Mouse (Mus musculus) lung, embryonic 15.5 days (tissue): ENCODE measurements around the gene Phf13. TPM values are rescaled to one million over a fixed set of nuclear protein-coding genes. Genes with fewer than 3 reads are reported as not detected.
A peak's percentile ranks its signal among the peaks of the same experiment; 100 is the strongest.

ENCODE experiments used
- ATAC-seq: fragments of 200-750 bp; cut with Nextera tagmentation; 2 replicates; pipeline ENCODE4 v1.8.0; 2017; ENCODE audit warnings: moderate number of reproducible peaks, borderline replicate concordance; ENCODE audit not compliant: low FRiP score, low TSS enrichment; ENCODE audit errors: extremely low read depth
- H3K27ac ChIP-seq: fragments of 300-500 bp; sonication (generic); 2 replicates; pipeline ENCODE4 v1.5.1; 2015; ENCODE audit warnings: moderate library complexity, mild to moderate bottlenecking, inconsistent platforms
- H3K27me3 ChIP-seq: fragments of 300-500 bp; sonication (generic); 2 replicates; pipeline ENCODE4 v1.6.1; 2015; ENCODE audit warnings: inconsistent platforms
- H3K36me3 ChIP-seq: fragments of 300-500 bp; sonication (generic); 2 replicates; pipeline ENCODE4 v1.6.1; 2015; ENCODE audit warnings: inconsistent platforms
- H3K4me1 ChIP-seq: fragments of 300-500 bp; sonication (generic); 2 replicates; pipeline ENCODE4 v1.6.1; 2015; ENCODE audit warnings: inconsistent platforms
- H3K4me2 ChIP-seq: fragments of 300-500 bp; sonication (generic); 2 replicates; pipeline ENCODE4 v1.6.1; 2015; ENCODE audit warnings: inconsistent platforms, mild to moderate bottlenecking, moderate library complexity
- H3K4me3 ChIP-seq: fragments of 300-500 bp; sonication (generic); 2 replicates; pipeline ENCODE4 v1.5.1; 2015; ENCODE audit warnings: mild to moderate bottlenecking, inconsistent platforms
- H3K9ac ChIP-seq: fragments of 300-500 bp; sonication (generic); 2 replicates; pipeline ENCODE4 v1.6.1; 2015; ENCODE audit warnings: inconsistent platforms
- H3K9me3 ChIP-seq: fragments of 300-500 bp; sonication (generic); 2 replicates; pipeline ENCODE4 v1.6.1; 2016; ENCODE audit warnings: inconsistent platforms
- WGBS: fragments of 180-500 bp; shearing (Covaris S2); methylation state at CpG from one replicate; pipeline ENCODE4 v1.1.7; 2015; 5-methylcytosine and 5-hydroxymethylcytosine counted together
- polyA plus RNA-seq: library from polyadenylated mRNA; unstranded; fragments of >200 nt; fragmentation: Nextera tagmentation; extraction: Ambion mirVana; gene quantifications from 2 replicates; pipeline ENCODE4 v1.2.1, GENCODE M21; 2015

Gene Phf13
- polyA plus RNA-seq, 1 experiment from 2014 or later, result 28.5 TPM

- 58% methylated on average over 15 of the region's 15 CpGs for WGBS
- Histone ChIP-seq H3K9ac (peak overlapping the region; percentile 50; the same call in 1 of the 2 replicates), H3K27me3 (no peaks in the 10 kb centered on the region)
Measured at GRCm38 (mm10) chr4:152028456-152028855, 32.4 kb upstream of the Phf13 start.

GRCm38 (mm10) chr4:152027524-152027923, 31.5 kb upstream of the Phf13 start, which contains the start of gene Zbtb48:
Gene Zbtb48, minus strand, starts transcription at chr4:152027671.
- peaks cover 16% of the 10 kb centered on the region for H3K36me3 ChIP-seq
- under 1% methylated on average over 35 of the region's 35 CpGs for WGBS
- peaks cover 45% of the 10 kb centered on the region for H3K4me1 ChIP-seq
- peak within 1 kb of the TSS; percentile 70 for H3K27ac ChIP-seq
- H3K27me3 ChIP-seq, result no peaks in the 10 kb centered on the region
- H3K4me3 ChIP-seq, result peak within 1 kb of the TSS; percentile 90
- ATAC-seq, result peak; percentile 98
- H3K9me3 ChIP-seq, result no peaks in the 10 kb centered on the region
- peak within 1 kb of the TSS; percentile 94 for H3K4me2 ChIP-seq
- H3K9ac ChIP-seq, result peak within 1 kb of the TSS; percentile 85

More at GRCm38 (mm10) chr4:152028456-152028855, 32.4 kb upstream of the Phf13 start:
- Histone ChIP-seq H3K4me3 (peak overlapping the region; percentile 90), H3K27ac (no peak overlapping the region), H3K9me3 (no peaks in the 10 kb centered on the region), H3K36me3 (peaks cover 7% of the 10 kb centered on the region), H3K4me2 (peak overlapping the region; percentile 94), H3K4me1 (peaks cover 43% of the 10 kb centered on the region)
- ATAC-seq, result no peak

- peaks cover 45% of the 10 kb centered on the region for H3K4me1 ChIP-seq
- peak overlapping the region; percentile 70 for H3K27ac ChIP-seq
- H3K36me3 ChIP-seq, result peaks cover 21% of the 10 kb centered on the region
- no peaks in the 10 kb centered on the region for H3K9me3 ChIP-seq
- peak overlapping the region; percentile 94 for H3K4me2 ChIP-seq
- ATAC-seq, result peak; percentile 53
- H3K9ac ChIP-seq, result peak overlapping the region; percentile 85
- no peaks in the 10 kb centered on the region for H3K27me3 ChIP-seq
- WGBS, result 2% methylated on average over 41 of the region's 41 CpGs
- peak overlapping the region; percentile 90 for H3K4me3 ChIP-seq
Measured at GRCm38 (mm10) chr4:152026751-152027508, 30.9 kb upstream of the Phf13 start.

- 83% methylated on average over 11 of the region's 11 CpGs for WGBS
- no peak for ATAC-seq
- no peaks in the 10 kb centered on the region for H3K27me3 ChIP-seq
- H3K9me3 ChIP-seq, result no peaks in the 10 kb centered on the region
- H3K4me3 ChIP-seq, result no peak overlapping the region
- peaks cover 45% of the 10 kb centered on the region for H3K4me1 ChIP-seq
- H3K4me2 ChIP-seq, result no peak overlapping the region
- peaks cover 45% of the 10 kb centered on the region for H3K36me3 ChIP-seq
- H3K9ac ChIP-seq, result no peak overlapping the region
- no peak overlapping the region for H3K27ac ChIP-seq
Measured at GRCm38 (mm10) chr4:152024525-152024924, 28.5 kb upstream of the Phf13 start.

DNA sequence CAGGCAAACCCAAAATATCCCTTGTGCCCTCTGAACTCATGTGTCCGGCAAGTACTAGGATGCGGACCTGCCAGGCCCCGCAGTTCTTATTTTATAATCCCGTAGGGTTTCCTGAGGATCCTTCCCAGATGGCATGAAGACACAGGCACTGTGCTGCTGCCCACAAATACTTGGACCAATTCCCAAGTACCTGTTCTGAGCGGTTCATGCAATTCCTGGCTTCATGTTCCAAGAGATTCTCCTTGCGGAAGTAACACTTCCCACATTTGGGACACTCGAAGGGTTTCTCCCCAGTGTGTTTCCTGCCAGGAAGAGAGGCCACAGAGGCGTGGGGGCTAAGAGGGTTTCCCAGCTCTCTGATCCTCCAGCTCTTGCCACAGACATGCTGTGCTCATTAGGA, 26.4 kb upstream of the Phf13 start:
- Histone ChIP-seq H3K27me3 (no peaks in the 10 kb centered on the region), H3K9ac (no peak overlapping the region), H3K4me3 (no peak overlapping the region), H3K4me1 (peaks cover 33% of the 10 kb centered on the region), H3K4me2 (no peak overlapping the region), H3K9me3 (no peaks in the 10 kb centered on the region), H3K36me3 (peaks cover 59% of the 10 kb centered on the region), H3K27ac (no peak overlapping the region)
- 84% methylated on average over 8 of the region's 8 CpGs for WGBS
- no peak for ATAC-seq

- Histone ChIP-seq H3K36me3 (peaks cover 61% of the 10 kb centered on the region), H3K27me3 (no peaks in the 10 kb centered on the region), H3K27ac (peak overlapping the region; percentile 24; the same call in 1 of the 2 replicates), H3K9ac (no peak overlapping the region), H3K4me1 (peaks cover 30% of the 10 kb centered on the region), H3K4me2 (no peak overlapping the region), H3K4me3 (no peak overlapping the region), H3K9me3 (no peaks in the 10 kb centered on the region)
- no peak for ATAC-seq
- WGBS, result 71% methylated on average over 12 of the region's 12 CpGs
Measured at GRCm38 (mm10) chr4:152021568-152022097, 25.6 kb upstream of the Phf13 start.

- no peaks in the 10 kb centered on the region for H3K27me3 ChIP-seq
- H3K27ac ChIP-seq, result no peak overlapping the region
- H3K36me3 ChIP-seq, result peaks cover 77% of the 10 kb centered on the region
- H3K9ac ChIP-seq, result no peak overlapping the region
- no peak overlapping the region for H3K4me2 ChIP-seq
- ATAC-seq, result no peak
- H3K4me3 ChIP-seq, result no peak overlapping the region
- no peaks in the 10 kb centered on the region for H3K9me3 ChIP-seq
- H3K4me1 ChIP-seq, result peaks cover 14% of the 10 kb centered on the region
- 91% methylated on average over 21 of the region's 21 CpGs for WGBS
Measured at GRCm38 (mm10) chr4:152020024-152020423, 24.0 kb upstream of the Phf13 start.

- Histone ChIP-seq H3K27me3 (no peaks in the 10 kb centered on the region), H3K9ac (no peak overlapping the region), H3K27ac (no peak overlapping the region), H3K4me1 (peaks cover 5% of the 10 kb centered on the region; the same call in 1 of the 2 replicates), H3K36me3 (peaks cover 83% of the 10 kb centered on the region), H3K4me3 (no peak overlapping the region), H3K9me3 (no peaks in the 10 kb centered on the region), H3K4me2 (no peak overlapping the region)
- no peak for ATAC-seq
- 76% methylated on average over 6 of the region's 6 CpGs for WGBS
Measured at GRCm38 (mm10) chr4:152019073-152019472, 23.0 kb upstream of the Phf13 start.

DNA sequence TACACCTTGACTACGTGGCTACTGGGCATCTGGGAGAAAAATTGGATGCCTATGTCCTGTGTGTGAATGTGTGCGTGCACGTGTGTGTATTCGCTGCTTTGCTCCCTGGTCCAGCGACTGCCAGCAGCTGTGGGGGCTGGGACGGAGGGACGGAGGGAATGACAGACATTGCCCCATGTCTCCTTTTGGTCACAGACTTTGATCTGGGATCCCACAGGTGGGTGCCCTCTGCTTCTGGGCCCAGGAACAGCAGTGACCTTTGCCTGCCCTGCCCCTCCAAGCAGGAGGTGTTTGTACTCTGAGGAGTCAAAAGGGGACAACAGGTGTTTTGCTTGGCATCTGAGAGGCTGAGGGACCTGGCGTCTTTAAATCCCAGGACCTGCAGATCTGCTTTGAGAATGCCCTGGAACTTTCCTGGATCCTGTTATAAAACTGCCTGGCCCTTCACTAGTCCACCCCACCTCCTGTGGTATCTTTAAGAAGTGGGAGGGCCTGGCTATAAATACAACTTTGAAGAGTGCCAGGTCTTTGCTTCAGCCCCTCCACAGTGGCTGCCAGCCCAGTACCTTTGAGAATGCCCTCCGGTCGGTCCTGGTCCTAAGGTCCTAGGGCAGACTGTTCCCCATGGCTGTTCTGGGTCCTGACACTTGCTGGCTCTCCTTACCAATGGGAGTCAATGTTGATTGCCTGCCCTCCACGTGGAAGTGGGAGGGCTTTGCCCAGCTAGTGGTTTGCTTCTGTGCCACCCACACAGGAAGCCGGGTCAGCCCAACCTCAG, 17.2 kb upstream of the Phf13 start:
- no peak overlapping the region for H3K9ac ChIP-seq
- no peaks in the 10 kb centered on the region for H3K27me3 ChIP-seq
- peaks cover 46% of the 10 kb centered on the region for H3K36me3 ChIP-seq
- H3K4me1 ChIP-seq, result peaks cover 32% of the 10 kb centered on the region
- H3K4me3 ChIP-seq, result no peak overlapping the region
- no peak overlapping the region for H3K27ac ChIP-seq
- no peaks in the 10 kb centered on the region for H3K9me3 ChIP-seq
- ATAC-seq, result no peak
- H3K4me2 ChIP-seq, result no peak overlapping the region
- 82% methylated on average over 12 of the region's 12 CpGs for WGBS

DNA sequence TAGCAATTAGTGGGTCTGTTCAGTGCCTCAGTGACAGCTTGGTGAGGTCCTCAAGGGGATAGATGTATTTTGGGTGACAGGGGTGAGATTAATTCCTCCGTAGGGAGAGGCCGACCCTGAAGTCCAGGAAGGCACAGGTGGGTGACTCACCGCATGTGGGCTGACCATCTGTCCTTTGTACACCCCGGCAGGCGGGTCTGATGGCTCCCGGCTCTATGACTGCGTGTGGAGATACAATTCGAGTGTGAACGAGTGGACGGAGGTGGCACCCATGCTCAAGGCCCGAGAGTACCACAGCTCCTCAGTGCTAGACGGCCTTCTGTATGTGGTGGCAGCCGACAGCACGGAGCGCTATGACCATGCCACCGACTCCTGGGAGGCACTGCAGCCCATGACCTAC, 16.1 kb upstream of the Phf13 start:
- no peaks in the 10 kb centered on the region for H3K9me3 ChIP-seq
- H3K4me1 ChIP-seq, result peaks cover 43% of the 10 kb centered on the region
- H3K27me3 ChIP-seq, result no peaks in the 10 kb centered on the region
- H3K4me3 ChIP-seq, result no peak overlapping the region
- 93% methylated on average over 16 of the region's 16 CpGs for WGBS
- H3K4me2 ChIP-seq, result no peak overlapping the region
- no peak for ATAC-seq
- H3K36me3 ChIP-seq, result peaks cover 40% of the 10 kb centered on the region
- no peak overlapping the region for H3K9ac ChIP-seq
- no peak overlapping the region for H3K27ac ChIP-seq

GRCm38 (mm10) chr4:152011171-152011760, 15.2 kb upstream of the Phf13 start:
- H3K36me3 ChIP-seq, result peaks cover 36% of the 10 kb centered on the region
- H3K4me1 ChIP-seq, result peaks cover 51% of the 10 kb centered on the region
- H3K9ac ChIP-seq, result peak overlapping the region; percentile 54; the same call in 1 of the 2 replicates
- no peaks in the 10 kb centered on the region for H3K27me3 ChIP-seq
- peak overlapping the region; percentile 95 for H3K27ac ChIP-seq
- H3K4me2 ChIP-seq, result peak overlapping the region; percentile 99
- no peak for ATAC-seq
- no peaks in the 10 kb centered on the region for H3K9me3 ChIP-seq
- H3K4me3 ChIP-seq, result peak overlapping the region; percentile 61
- 57% methylated on average over 8 of the region's 8 CpGs for WGBS
